Mouse (Mus musculus): ENCODE measurements at regions not wholly inside any gene's neighbourhood (a gene's known extent, or its start where the extent isn't known, plus 50 kb on each side); places are given as distances from the start of the nearest gene placed in this dataset.

DNA sequence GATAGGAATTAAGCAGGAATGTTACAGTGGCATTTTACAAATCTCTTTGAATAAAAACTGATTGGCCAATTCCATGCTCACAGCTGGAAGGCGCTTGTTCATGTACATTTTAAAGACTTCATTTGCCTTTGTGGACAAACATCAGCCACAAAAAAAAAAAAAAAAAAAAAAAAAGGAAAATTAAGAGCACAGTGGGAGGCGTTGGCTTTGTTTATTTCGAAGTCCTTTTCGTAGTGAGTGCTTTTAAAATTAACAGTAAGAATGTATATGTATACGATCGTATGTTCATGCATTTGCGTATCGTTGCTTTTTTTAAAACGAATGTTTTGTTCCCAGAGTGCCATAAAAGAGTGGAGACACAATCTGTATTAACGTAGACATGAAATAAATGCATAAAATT, 250.6 kb upstream of the Nfe2l3 start:
- no peak for TF ChIP-seq POLR2A (IDR thresholded peaks at IDR 0.05; ENCODE audit: insufficient read depth, low read depth, low read length)
- TF ChIP-seq CTCF (IDR thresholded peaks at IDR 0.05; ENCODE audit: insufficient read depth, low read depth, low read length) = no peak
